Mouse (Mus musculus): ENCODE data around the gene Carm1. TPM values are rescaled to one million over a fixed set of nuclear protein-coding genes. Genes with fewer than 3 reads are reported as not detected.
"Not testable (repeated sequence)": the region's sequence is repeated elsewhere in the genome, so short reads cannot be mapped to it uniquely, and the experiment has no call there.

Carm1 gene
- 65.9 and 81.6 TPM in 2 replicates for total RNA-seq (2014; fragmentation: Nextera tagmentation)
- total RNA-seq (2017) = 17.0 and 27.3 TPM in 2 replicates

DNA sequence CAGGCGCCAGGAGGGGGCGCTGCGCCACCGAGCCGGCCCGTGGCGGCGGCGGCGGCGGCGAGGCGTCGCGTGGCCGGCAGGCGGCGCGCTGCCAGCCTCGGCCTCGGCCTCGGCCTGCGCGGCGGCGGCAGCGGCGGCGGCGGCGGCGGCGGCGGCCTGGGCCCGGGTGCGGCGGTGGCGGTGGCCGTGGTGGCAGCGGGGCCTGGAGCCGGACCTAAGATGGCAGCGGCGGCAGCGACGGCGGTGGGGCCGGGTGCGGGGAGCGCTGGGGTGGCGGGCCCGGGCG is at the start of gene Carm1:
Carm1 (plus strand) TSS at position 106 of the 286 bp plus-strand sequence.
- ATAC-seq (replicated peaks; ENCODE audit: poor library complexity, severe bottlenecking) = no peak

DNA sequence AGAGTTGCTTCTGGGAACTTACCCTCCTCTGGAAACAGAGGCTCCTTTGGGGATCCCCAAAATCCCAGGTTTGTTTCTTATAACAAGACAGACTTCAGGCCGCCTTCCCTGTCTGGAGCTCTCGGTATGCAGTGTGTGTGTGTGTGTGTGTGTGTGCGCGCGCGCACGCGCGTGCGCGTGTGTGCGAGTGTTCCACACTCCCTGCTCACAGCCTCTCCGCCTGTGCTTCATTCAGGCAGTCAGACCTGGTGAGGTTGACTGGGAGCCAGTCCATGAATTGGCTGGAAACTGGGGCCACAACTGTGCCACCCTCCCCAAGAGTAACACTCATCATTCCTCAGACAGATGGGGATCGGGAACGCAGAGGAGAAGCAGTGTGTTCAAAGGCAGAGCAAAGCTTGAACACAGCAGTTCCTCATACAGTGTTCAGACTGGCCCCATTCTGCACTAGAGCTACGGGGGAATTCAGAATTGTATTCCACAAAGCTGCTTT is 49.6 kb upstream of the Carm1 start:
- no peak for ATAC-seq (replicated peaks; ENCODE audit: poor library complexity, severe bottlenecking)

DNA sequence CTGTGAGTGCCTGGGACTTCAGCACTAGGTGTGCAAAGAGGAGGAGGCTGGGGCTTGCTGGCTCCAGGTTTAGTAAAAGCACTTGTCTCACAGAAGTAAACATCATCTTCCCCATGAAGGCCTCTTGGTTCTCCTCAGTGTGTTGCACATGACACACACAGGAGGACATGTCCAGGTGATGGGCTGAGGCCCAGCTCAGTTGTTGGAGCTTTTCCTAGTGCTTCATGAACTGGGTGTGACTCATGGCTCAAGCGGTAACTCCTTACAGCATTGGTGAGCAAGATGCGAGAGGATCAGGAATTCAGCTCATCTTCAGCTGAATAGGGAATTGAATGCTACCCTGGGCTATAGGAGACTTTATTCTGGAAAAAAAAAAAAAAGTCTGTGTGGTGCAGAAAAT is 49.0 kb upstream of the Carm1 start:
- no peak for ATAC-seq (replicated peaks; ENCODE audit: poor library complexity, severe bottlenecking)

DNA sequence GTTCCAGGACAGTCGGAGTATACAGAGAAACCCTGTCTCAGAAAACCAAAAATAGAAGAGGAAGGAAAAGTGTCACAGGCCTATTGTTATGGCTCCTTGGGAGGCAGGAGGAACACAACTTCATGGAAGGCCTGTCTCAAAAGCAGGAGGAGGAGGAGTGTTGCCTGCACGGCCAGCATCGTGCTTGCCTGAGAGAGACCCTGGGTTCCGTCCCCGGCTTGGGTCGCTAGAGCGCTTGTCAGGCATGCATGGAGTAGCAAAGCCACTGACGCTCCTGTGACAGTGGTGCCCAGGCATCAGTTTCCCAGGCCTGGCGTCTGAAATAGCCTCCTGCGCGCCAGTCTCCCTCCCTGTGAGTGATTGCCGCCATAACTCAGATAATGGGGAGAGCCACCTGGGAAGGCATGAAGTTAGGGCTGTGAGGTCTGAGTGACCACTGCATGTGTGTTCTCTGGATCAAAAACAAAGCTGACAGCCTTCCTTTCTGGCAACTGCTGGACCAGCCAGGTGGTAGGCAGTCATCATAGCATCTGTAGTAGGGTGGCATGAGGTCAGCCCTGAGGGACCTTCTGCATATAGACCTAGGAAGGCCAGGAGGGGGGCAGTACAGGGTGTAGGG is 48.3 kb upstream of the Carm1 start:
- ATAC-seq (replicated peaks; ENCODE audit: poor library complexity, severe bottlenecking) = no peak

DNA sequence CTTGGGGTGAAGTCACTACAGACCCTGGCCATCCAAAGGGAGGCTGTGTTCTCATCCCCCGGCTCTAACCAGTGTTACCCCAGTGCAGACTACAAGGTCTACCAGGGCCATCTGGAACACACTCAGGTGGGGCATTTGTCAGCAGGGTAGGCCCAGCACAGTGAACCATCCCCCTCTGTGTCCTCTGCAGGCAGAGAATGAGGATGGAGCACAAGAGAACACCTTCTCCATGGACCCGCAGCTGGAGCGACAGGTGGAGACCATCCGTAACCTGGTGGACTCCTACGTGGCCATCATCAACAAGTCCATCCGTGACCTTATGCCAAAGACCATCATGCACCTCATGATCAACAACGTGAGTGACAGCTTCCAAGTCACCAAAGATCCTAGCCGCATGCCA is 43.3 kb upstream of the Carm1 start:
- no peak for ATAC-seq (replicated peaks; ENCODE audit: poor library complexity, severe bottlenecking)

DNA sequence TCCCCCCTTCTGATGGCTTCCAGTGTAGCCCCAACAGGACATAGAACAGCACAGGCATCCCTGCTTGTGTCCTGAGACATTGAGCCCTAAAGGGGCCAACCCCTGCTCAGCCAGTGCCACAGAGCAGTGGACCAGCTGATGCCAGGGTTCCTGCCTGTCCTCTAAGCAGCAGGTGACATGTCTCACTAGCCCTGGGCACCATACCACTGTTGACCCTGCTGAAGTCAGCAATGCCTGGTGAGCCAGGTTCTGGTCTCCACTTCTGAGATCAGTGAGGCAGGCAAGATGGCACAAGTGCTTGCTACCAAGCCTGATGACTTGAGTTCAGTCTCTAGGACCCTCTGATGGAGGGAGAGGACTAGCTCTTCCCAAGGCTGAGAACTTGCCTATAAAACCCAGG is 40.9 kb upstream of the Carm1 start:
- ATAC-seq (replicated peaks; ENCODE audit: poor library complexity, severe bottlenecking) = no peak

DNA sequence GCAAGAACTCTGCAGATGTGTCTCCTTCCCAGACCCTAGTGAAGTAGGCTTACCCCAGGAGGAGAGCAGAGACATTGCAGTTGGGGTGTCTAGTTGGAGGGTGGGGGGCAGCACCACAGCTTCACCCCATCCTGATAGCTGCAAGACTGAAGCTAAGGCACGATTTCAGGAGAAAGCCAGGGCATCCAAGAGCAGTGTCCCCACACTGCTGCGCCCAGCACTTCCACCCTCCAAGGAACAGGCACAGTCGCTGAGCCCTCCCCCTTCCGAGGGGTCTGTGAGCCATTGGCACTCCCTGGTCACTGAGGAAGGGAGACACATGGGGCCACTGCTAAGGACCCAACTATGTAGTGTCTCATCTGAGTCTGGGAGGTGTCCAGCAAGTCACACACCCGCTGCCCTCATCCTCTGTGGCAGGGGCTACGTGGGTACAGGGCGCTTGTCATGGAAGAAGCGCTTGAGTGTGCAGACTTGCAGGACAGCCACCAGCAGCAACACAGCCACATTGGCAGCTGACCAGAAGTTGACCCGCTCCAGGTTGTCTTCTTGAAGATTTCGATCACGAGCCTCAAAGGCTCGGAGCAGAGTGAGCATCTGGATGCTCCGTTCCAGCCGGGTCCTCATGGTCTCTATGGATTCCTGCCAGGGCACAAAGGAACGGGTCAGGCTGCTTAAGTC is 38.8 kb upstream of the Carm1 start:
- no peak for ATAC-seq (replicated peaks; ENCODE audit: poor library complexity, severe bottlenecking)

DNA sequence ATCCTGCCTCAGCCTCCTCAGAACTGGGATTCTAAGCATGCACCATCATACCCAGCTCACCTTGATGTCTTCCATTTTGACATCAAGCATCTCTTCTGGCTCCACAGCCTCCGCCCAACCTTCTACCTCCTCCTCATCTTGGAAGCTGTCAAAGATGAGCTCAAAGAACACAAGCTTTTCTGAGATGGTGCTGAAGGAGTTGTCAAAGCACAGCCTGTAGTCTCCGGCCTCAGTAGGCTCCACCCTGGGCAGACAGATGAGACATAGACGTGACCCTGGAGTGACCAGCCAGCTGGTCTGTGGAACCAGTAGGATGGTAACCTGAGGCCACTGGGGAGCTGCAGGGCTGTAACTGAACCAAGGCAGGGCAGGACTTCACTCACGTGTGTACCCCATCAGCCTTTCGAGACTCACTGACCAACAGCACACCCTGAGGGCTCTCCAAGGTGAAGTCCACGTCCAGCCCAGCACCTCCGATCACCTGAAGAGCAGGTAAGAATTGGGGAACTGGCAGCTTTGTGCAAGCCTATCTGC is 37.8 kb upstream of the Carm1 start:
- ATAC-seq (replicated peaks; ENCODE audit: poor library complexity, severe bottlenecking) = no peak

DNA sequence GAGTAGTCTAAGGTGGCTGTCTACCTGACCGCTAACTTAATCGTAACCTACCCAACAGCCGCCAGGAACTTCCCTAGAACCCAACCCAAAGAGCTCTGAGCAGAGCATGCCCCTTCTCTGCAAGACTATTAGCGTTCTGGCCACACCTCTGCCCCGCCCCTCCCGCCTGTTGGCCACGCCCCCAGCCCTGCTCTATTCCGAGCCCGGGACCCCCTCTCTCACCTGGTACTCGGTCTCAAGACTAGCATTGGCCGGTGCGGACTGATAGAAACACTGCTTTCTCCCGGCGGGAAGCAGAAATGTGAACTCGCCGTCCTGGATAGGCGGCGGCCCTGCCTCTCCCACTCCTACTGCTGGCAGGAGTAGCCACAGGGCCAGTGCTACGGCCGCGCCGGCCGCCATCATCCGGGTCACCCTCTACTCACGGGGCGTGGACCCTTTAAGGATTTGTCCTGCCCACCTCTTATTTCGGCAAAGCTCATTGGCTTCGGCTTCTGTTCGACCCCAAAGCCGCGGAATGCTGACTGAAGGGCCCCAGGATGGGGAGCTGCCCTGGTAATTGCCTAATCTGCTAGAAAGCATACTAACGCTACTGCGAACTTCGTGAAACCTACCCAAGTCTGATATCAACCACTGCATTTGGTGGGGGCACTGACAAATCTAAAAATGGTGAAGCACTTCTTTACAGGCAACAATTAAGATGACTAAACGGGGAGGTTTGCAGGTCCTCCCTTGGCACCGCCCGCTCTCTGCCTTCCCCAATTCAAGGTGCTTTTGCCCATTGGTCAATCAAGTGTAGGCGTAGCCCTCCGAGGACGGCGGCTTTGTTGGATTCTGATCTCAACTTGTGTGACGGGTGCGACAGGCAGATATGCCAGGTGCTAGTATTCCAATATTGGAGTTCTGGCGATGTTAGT is 36.7 kb upstream of the Carm1 start, which contains the start of gene Tmed1:
Tmed1 (minus strand) TSS at position 481 of the 917 bp plus-strand sequence.
- peak; percentile 85 for ATAC-seq (replicated peaks; ENCODE audit: poor library complexity, severe bottlenecking)

DNA sequence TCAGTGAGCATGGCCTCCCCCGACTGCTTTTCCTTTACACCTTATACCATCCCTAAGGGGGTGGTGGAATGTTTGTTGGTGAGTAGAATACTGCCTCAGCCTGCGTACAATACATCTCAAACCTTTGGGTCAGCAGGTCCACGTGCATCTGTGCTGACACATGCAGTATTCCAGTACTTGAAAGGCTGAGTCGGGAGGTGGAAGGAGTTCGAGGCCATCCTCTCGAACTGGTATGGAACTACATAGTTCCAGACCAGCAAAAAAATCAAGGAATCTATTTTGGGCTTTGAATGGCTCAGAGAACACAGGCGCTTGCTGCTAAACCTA is 36.0 kb upstream of the Carm1 start:
- ATAC-seq (replicated peaks; ENCODE audit: poor library complexity, severe bottlenecking) = peak; percentile 5; the same call in 1 of the 2 replicates

DNA sequence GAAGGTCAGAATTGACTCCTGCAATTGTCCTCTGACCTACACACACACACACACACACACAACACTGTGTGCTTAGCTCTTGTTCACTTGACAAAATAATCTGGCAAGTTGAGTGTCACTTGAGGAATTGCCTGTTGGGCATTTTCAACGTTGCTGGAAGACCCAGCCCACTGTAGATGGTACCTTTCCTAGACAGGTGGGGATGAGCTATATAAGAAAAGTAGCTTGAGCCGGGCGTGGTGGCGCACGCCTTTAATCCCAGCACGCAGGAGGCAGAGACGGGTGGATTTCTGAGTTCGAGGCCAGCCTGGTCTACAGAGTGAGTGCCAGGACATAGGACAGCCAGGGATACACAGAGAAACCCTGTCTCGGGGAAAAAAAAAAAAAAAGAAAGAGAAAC is 35.6 kb upstream of the Carm1 start:
- no peak for ATAC-seq (replicated peaks; ENCODE audit: poor library complexity, severe bottlenecking)

DNA sequence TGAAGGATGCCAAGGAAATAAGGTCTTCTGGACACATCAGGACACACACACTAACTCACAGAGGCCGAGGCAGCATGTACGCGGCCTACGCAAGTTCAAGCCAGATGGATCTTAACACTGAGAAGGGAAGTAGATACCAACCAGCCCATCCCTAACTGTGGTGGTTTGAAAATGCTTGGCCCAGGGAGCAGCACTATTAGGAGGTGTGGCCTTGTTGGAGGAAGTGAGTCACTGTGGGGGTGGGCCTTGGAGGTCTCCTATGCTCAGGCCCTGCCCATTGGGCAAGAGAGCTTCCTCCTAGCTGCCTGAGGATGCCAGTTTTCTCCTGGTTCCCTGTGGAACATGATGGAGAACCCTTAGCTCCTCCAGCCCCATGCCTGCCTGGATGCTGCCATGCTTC is 33.2 kb upstream of the Carm1 start:
- ATAC-seq (replicated peaks; ENCODE audit: poor library complexity, severe bottlenecking) = no peak

DNA sequence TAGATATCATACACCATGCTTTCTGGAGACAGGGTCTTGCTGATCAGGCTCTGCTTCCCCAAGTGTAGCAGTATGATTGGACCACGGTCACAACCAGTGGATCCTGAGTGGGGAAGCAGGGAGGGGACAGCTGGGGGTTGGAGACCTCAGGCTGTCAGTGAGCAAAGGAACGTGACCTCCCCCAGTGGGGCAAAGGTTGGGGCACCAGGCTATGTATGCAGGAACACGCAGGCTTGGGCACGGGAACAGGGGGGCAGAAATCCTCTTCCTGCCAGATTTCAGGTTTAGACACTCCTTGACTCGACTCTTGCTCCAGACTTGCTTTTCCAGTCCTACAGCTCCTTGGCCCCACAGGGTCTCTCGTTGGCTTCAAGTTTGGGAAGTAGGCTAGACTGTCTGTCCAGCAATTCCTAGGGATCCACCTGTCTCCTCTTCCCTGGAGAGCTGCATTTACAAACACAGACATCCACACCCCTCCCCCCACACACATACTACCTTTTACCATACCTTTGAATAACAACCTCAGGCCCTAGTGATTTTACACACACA is 28.7 kb upstream of the Carm1 start:
- ATAC-seq (replicated peaks; ENCODE audit: poor library complexity, severe bottlenecking) = no peak

DNA sequence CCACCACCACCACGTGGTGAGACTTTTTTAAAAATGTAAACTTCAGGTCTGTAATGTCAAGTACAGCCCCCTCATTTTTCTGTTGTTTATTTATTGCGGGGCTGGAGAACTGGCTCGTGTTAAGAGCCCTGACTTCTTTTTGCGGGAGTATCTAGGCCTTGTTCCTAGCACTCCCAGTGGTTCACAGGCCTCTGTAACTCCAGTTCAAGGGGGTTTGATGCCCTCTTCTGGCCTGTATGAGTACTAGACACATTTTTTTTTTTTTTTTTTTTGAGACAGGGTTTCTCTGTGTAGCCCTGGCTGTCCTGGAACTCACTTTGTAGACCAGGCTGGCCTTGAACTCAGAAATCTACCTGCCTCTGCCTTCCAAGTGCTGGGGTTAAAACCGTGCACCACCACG is 28.0 kb upstream of the Carm1 start:
- ATAC-seq (replicated peaks; ENCODE audit: poor library complexity, severe bottlenecking) = not testable (repeated sequence)

DNA sequence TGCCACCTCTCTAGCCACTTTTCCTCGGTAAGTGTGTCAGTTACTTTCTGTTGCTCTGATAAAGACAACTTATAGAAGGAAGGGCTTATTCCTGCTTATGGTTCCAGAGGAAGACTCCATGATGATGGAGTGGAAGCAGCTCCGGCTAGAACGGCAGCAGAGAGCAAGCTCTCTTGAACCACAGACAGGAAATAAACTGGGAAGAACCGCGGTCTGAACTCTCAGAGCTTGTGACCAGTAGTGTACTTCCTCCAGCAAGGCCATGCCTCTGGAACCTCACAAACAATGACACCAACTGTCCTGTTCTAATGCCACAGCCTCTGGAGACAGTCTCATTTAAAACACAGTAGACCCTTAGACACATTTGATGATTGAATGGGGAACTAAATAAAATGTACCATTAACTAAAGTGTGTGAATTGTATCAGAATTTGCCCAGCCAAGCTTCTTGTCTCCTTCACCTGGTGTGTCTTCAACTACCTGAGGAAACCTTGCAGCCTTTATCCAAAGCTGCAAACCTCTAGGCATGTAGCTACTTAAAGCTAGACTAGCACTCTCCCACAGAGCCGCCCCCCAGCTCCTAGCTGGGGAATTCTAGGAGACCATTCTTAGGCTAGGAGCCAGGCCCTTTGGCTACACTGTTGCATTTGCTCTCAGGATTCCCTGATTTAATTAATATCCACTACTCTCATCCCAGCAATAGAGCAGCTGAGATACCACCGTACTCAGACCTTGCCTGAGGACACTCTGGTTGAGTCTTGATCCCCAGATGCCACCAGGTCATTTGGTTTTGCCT is 21.4 kb upstream of the Carm1 start:
- peak; percentile 59 for ATAC-seq (replicated peaks; ENCODE audit: poor library complexity, severe bottlenecking)

DNA sequence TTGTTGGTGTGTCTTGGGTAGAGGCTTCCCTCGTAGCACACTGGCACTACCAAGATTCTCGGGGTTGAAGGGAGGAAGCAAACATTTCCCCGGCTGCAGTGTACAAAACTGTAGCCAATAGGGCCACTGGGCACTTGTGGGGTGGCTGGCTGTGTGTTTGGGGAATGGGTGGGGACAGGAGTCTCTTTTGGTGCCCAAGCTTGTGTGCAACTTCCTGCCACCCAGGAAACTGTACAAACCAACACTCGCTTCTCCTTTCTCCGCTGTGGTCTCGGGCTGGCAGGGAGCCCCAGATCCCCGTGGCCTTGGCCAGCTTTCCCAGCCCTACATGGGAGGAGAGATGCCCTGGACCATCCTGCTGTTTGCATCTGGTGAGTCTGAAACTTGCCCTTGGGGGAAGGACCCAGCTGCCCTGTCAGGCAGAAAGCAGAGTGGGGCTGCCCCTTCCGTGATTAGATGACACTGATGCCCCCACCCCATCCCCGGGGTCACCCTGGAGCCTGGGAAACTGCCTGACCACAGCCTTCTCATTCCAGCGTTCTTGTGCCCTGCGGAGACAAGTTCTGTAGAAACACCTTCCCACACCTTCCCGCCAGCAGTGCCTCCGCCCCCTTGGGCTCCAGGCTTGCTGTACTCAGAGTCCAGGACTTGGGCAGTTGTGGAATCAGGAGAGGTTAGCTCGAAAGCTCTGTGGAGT is 20.6 kb upstream of the Carm1 start, which contains the start of gene AB124611:
AB124611 (plus strand) TSS at position 240 of the 697 bp plus-strand sequence.
- peak; percentile 83 for ATAC-seq (replicated peaks; ENCODE audit: poor library complexity, severe bottlenecking)

DNA sequence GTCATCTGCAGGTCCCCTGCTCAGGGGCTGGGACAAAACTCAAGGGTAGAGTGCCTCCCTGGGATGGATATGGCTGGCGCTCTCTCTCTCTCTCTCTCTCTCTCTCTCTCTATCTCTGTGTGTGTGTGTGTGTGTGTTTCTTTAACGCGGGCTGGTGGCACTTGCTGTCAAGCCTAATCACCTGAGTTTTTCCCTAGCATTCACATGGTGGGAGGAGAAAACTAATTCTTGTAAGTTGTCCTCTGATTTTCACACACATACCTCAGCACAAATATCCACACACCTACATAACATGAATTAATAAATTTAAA is 20.1 kb upstream of the Carm1 start:
- ATAC-seq (replicated peaks; ENCODE audit: poor library complexity, severe bottlenecking) = no peak

DNA sequence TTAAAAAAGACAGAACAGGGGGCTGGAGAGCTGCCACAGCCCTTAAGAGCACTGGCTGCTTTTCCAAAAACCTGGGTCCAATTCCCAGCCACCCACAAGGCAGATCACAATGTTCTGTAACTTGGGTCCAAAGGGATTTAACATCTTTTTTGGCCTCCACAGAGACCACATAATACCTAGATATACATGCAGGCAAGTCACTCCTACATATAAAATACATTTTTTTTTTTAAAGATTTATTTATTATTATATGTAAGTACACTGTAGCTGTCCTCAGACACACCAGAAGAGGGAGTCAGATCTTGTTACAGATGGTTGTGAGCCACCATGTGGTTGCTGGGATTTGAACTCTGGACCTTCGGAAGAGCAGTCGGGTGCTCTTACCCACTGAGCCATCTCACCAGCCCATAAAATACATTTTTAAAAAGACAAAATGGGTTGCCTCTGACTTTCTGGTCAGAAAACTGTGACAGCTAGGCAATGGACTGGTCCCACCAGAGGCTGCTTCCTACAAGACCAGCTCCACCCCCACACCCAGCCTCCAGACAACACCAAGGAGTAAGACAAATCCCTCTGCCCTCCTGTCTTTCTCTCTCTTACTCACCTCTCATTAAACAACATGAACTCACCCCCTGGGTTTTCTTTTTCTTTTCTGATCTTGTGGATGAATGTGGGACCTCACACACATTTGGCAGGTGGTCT is 19.4 kb upstream of the Carm1 start:
- no peak for ATAC-seq (replicated peaks; ENCODE audit: poor library complexity, severe bottlenecking)

DNA sequence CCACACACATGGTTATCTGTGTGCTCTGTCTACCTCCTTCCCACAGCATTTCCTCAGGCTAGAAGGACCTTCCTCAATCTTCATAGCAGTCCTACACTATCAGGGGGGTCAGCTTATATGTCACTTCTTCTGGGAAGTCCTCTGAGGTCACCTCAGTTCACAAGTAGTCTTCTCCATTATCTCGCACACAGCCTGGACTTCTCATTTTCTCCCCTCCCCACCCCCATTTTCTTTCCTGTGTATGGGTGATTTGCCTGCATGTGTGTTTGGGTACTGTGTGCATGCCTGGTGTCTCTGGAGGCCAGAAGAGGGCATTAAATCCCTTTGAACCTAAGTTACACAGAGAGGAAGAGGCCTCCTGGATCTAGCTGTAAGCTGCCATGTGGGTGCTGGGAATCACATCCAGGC is 18.8 kb upstream of the Carm1 start:
- ATAC-seq (replicated peaks; ENCODE audit: poor library complexity, severe bottlenecking) = peak; percentile 52
